Mouse (Mus musculus): ENCODE data around the gene AI182371. TPM values are rescaled to one million over a fixed set of nuclear protein-coding genes. Genes with fewer than 3 reads are reported as not detected.

AI182371 gene
- under 1 TPM in 1 of 2 experiments, not detected in 1; 0.46 TPM for total RNA-seq (2021)
- long read RNA-seq, experiment 1, result 0 reads
- long read RNA-seq, experiment 2, result 0 reads

DNA sequence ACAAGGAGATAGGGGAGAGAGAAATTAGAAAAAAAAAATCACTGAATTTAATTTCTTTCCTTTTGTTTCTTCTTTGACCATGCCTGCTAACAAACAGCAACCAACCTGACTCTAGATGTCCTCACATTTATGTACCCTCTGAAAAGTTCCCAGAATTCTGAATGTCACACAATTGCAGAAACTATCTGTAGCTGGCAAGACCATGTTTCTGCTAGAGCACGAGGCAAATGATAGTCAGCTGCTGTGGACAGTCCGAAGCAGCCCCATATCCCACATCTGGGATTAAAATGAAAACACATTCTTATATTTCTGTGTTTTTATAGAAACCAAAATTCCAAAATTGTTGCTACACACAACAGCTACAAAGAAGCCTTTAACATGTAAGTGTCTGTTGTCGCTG, at the start of gene AI182371:
TSS of gene AI182371 (minus strand) at position 101 of the 400 bp plus-strand sequence.
- DNase-seq (ENCODE audit: low spot score in 2 of 2), result no peak

DNA sequence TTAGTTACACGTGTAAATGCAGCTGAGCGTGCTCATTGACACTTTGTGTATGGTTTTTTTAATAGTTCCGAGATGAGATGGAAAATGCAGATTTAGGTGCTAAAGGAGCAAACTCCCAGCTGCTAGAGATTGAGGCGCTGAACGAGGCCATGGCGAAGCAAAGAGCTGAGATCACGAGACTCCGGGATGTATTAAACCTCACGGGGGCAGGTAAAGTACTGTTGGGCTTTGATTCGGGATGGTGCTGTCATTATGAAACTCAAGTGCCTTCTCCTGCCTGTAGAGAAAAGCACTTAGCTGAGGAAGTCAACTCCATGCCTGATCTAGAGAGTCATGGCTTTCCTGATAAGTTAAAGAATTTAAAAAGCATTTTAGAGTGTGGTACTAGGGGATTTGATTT, 47.5 kb upstream of the AI182371 start:
- DNase-seq (ENCODE audit: low spot score in 2 of 2), result no peak

DNA sequence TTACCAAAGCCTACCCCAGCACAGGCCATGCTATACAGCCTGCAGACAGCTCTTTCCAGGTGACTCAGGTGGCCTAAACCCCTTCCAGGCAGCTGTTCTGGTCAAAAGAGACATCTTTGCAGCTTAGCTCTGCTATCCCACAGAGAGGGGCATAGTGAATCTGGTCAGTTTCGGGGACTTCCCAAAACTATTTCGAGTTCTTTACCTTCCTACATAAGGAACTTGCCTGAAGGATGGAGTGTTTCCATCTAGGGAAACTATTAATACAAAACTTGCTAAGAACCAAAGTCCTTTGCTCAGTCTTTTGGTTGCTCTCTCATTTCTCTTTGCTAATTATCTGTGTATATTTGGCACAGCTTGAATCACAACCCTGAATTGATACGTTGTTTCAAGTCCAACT, 40.3 kb upstream of the AI182371 start:
- DNase-seq (ENCODE audit: low spot score in 2 of 2), result no peak

DNA sequence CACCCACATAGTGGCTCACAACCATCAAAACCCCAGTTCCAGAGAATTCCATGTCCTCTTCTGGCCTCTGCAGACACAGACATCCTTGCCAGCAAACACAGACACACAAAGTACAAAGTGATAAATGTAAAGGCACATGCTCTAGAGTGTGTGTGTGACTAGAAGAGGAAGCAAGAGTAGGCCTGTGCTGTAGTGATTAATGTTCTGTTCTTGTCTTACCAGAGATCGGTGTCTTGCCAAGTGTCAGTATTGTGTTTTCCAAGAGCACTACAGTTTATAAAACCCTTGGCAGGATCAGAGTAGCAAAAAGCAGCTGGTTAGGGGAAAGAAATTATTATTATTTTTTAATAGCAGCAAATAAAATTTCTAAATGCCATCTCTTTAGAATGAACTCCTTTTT, 37.2 kb upstream of the AI182371 start:
- DNase-seq (ENCODE audit: low spot score in 2 of 2), result no peak

DNA sequence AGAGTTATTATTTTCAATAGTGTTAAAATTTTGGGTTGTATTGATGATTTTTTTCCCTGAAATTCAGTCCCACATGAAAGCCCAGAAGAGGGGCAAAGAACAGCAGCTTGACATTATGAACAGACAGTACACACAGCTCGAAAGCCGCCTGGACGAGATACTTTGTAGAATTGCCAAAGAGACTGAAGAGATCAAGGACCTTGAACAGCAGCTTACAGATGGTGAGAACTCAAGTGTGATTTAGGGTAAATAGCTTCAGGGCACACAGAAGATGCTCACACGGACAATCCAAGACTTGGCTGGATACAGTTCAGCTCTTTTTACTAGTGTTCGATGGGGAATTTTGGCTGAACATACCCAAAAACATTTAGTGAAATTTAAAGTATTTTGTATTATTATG, 32.5 kb upstream of the AI182371 start:
- DNase-seq (ENCODE audit: low spot score in 2 of 2), result no peak

DNA sequence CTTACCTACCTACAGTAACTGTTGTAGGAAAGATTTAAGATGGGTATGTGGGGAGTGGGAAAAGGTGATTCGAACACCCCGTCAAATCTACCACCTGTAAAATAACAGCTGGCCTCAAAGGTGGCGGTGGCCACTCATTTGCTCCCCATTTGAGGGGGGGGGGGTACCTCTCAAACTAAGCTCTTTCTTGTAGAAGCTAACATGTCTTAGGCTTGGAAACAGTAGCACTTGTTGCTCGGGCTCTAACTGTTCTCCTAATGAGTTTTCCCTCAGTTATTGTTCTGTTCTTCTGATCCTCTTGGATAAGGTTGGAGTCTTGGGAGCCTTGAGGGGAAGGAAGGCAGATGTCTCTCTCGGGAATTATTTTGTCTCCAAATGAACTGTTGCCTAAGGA, 31.3 kb upstream of the AI182371 start:
- DNase-seq (ENCODE audit: low spot score in 2 of 2), result no peak

DNA sequence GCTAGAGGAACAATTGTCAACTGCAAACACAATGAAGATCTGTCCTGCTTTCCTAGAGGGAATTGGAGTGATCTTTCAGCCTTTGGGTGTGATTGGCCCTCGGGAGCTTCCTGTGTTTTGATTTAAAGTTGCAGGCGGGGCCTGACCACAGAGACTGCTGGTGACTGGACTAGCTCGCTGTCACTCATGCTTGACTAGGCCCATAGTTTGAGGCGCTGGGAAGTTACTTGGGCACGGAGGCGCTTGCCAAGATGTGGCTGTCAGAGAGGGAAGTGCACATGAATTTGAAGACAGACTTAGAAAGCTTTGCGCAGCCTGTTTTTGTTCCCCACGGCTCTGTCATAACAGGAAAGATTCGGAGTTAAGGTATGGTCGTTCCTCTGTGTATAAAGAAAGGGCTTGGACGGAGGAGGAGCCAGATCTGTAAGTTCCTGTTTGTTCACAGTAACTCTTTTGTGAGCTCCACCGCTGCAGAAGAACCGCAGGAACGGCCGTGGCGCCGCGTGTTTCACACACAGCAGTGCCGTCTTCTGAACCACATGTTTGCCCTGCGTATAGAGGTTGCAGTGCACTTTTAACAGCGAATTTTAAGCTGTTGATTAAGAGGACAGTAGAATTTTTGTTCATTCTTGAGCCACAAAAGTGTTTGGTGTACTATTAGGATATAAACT, 30.8 kb upstream of the AI182371 start:
- peak; percentile 89 to 93 for DNase-seq (ENCODE audit: low spot score in 2 of 2)

DNA sequence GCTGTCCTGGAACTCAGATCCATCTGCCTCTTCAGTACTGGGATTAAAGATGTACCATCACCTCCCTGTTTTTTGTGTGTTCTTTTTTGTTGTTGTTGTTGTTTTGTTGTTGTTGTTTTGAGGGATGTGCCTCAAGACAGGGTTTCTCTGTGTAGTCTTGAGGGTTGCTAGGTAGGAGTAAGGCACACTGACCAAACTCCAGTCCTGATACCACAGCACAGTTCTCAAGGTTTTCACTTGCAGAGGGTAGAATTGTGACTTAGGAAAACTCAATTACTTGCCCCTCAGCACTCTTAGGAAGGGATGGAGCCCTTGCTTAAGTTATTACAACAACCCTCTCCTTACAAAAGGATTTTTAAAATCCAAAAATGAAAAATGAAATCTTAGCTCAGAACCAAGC, 30.1 kb upstream of the AI182371 start:
- no peak for DNase-seq (ENCODE audit: low spot score in 2 of 2)

DNA sequence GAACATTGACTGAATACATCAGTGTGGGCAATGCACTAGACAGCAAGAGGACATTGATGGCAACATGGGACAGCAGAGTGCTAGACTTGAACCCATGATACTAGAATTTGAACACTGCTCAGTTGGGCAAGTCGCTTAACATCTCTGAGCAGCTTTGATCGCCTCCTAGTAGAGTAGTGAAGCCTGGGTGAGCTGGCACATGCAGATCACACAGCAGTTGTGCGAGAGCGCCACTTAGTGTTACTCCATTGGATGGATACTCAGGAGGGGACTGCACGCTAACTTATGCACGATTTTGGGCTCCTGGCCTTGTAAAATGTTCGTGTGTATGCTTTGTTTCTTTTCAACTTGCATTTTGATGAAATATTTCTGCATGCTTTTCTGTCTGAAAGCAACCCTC, 23.4 kb upstream of the AI182371 start:
- no peak for DNase-seq (ENCODE audit: low spot score in 2 of 2)

DNA sequence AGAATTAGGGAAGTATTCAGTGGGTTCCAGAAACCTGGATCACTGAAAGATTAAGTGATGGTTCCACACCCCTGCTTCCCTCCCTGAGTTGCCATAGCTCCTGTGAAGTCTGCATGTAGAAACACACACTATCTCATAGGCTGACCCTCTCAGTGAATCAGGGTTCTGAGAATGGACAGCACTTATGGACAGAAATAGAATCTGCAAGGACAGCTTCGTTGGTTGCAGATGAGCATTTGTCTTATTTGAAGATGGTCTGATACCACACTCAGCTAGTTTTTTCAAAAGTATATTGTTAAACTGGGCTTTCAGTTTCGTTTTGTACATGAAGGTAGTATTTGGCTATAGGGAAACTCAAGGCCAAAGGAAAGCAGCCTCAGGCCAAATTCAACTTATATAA, 9.2 kb upstream of the AI182371 start:
- DNase-seq (ENCODE audit: low spot score in 2 of 2), result no peak

DNA sequence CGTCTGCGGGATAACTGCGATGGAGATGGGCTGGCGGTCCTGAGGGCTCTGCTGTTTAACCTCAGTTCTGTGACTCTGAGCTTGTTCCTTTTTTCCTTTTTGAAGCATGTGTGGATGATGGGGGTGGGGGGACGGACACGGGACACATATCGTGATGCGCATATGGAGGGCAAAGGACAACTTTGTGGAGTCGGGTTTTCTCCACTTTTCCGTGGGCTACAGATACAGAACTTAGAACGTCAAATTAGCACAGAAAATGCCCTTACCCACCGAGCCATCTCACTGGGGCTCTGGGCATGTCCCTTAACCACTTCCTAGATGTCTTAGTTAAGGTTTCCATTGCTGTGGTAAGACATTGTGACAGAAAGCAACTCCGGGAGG, 8.6 kb upstream of the AI182371 start:
- no peak for DNase-seq (ENCODE audit: low spot score in 2 of 2)

DNA sequence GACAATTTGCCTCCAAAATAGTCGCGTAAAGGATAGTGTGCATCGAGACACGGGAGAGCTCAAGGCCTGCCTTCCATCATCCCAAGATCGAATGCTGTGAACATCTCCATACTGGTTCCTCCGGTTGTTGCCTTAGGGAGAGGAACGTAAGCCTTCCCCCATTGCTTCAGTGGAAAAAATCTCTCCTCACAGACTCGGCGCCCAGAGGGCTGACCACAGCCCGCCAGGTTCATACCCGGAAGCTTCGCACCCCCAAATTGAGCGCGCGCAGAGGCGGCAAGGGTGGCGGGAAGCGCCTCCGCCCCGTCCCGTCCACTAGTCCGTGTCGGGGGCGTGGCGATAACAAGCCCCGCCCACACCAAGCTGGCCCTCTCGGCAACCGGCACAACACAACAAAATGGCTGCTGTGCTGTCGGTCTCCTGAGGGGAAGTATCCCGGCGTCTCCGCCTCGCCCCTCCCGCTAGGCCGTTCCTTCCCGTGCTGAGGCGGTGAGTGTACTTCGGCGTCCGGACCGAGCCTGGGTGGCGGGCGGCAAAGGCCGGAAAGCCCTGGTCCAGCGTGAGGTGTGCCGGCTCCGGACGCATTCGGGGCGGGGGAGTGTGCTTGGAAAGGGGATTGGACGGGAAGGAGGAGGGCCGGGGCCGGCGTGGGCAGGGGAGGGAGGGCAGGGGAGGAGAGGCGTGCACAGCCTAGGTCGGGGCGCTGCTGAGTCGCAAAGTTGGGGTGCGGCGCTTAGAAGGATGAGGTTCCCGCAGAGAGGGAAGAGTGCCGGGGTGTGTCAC, 8.0 kb upstream of the AI182371 start, which contains the start of gene Cntrl:
TSS of gene Cntrl (plus strand) at position 352 of the 783 bp plus-strand sequence.
- peak; percentile 94 to 96 for DNase-seq (ENCODE audit: low spot score in 2 of 2)

DNA sequence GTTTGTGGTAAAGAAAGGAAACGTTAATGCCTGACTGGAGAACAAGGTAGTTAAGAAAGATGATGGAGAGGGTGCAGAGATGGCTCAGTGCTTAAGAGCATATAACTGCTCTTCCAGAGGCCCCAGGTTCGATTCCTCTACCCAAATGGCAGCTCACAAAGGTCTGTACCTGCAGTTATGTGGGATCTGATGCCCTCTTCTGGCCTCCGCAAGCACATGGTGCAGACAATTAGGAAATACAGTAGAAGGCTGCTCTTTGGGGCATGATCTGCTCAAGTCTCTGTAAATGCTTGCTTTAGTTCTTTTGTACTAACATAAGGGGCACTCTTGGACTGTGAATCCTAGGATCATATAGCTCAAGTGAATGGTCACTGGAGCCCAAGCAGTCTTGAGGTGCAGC, 7.4 kb upstream of the AI182371 start:
- peak in 1 of 2 experiments; percentile 12 for DNase-seq (ENCODE audit: low spot score in 2 of 2)

DNA sequence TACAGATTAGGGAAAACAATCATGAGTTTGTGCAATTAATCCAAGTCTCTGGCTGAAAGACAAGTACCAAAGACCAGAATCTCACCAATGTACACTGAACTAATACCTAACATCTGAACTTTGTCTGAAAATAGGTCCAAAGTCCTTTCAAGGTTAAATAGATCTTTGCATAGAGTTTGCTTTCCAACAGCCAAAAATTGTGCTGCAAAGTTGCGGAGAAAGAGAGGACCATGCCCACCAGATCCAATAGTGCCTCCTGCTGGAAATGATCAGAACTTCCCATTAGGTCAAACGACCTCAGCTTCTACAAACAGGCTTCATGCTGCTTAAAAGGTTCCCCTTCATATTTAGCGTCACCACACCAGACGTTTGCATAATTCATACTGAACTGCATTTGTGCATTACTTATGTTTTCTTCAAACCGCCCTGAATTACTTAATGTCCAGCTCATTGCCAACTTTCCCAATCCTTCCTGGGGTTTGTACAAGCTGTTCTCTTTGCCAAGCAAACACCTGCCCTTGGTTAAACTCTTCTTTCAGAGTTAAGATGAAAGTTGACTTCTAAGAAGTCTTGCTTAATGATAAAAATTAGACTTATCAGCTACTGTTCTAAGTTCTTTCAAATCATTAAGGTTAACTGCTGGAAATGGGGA, 6.8 kb upstream of the AI182371 start:
- DNase-seq (ENCODE audit: low spot score in 2 of 2), result no peak

DNA sequence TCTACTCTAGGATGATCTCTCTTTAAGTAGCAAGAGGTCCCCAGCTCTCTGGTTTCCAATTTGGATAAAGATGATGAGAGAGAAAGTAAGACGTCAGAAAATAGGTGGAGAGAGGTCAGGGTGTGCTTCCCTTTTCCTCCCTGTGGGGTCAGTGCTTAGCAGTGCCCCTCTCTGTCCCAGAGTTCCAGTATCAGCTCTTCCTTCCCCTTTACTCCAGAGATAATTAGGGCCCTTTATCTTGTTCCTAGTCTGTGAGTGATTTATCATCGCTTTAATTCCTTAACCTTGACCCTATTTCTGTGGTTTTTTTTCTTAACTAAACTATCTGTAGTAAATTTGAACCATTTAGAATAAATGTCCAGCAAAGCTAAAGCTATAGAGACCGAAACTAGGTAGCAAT, 3.5 kb upstream of the AI182371 start:
- DNase-seq (ENCODE audit: low spot score in 2 of 2), result no peak

DNA sequence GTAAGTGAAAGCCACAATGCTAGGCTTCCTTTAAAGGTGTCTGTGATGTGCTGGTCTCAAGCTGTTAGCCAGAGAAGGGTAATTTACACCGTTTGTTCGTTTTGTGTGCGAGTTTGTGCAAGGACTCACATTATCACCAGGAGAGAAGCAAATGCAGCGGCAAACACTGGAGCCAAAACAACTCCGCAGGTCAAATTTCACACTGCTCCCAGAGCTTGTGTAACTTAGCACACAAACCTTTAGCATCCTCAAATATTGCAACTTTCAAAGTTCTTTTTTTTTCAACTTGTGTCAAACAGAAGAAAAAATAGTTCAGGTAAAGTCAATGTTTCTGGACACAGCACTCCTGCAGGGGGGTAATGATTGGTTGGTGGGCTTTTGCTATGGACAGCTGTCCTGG, 2.2 kb upstream of the AI182371 start:
- no peak for DNase-seq (ENCODE audit: low spot score in 2 of 2)

DNA sequence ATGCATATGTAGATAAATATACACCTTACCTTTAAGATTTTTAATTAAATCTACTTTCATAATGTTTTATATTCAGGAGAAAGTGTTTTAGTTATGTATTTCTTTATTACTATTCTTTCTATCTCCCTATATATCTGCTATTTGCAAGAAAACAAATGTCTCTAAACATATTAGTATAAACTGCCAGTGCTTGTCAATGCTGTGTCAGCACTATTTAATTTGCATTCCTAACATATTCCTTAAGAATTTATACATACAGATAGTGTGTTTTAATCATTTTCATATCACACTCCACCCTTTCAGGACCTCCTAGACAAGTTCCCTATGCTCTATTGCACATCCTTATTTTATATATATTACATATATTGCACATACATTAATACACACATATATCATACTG, 1.4 kb upstream of the AI182371 start:
- DNase-seq (ENCODE audit: low spot score in 2 of 2), result no peak

DNA sequence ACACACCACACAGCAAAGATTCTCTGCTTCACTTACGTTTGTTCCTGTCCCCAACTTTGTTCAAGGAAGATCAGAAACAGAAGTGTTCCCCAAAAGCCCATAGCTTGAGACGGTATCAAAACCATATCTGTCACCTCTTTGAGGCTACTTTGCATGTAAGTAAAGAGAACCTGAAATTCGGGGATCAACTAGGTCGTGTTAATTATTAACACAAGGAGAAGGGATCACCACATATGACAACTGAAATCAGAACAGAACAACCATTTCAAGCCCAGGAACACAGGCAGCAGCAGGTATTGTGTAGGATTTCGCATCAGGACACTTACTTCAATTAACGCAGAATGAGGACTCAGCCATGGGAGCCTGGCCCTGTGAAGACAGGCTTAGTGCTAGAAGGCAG, 814 bp downstream of the AI182371 start:
- no peak for DNase-seq (ENCODE audit: low spot score in 2 of 2)

DNA sequence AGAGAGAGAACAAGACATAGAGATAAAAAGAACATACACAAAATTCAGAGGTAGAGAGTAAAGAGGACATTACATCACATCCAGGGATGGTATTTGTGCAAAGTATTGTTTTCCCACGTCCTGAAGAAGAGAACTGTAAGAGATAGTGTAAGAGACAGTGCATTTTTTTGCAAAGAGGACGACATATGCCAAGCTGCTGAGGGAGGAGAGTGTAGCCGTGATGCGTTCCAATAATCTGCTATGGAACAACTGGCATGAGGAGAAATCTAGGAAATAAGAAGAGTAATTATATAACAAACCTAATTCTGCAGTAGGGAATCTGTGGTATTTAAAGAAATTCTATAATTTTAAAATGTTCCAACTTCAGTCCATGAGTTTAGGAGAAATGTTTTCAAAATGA, 13.9 kb downstream of the AI182371 start:
- no peak for DNase-seq (ENCODE audit: low spot score in 2 of 2)

DNA sequence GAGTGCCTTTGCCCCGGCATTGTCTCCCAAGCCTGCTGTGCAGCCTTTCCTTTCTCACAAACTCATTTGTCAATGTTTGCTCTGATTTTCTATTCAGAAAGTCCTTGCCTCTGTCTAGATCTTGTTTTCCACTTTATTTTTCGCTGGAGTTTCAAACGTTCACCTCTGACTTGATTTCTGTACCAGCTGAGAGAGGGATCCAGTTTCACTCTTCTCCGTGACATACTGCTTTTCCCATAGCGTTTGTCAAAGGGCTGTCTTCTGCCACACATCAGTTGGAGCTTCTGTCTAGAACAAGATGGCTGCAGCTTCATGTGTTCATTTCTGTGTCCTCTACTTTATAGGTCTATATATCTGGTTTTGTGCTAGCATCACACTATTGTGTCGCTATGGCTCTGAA, 22.2 kb downstream of the AI182371 start:
- no peak for DNase-seq (ENCODE audit: low spot score in 2 of 2)

DNA sequence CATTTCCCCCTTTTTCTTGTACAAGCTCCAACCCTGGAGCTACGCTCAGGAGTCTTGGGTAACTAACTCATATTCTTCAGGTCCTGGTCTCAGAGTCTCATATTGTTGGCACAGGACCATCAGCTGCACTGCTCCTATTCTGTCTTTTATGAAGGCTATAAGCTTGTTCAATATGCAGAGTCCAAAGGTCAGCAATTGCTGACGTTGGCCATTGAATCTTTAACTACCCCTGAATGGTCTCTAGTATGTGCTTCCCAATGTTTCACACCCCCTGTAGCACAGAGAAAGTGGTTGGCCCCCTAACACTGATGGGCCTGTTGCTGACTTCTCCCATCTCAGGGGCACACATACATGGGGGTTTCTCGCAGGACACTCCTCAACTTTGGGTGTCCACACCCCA, 27.0 kb downstream of the AI182371 start:
- no peak for DNase-seq (ENCODE audit: low spot score in 2 of 2)

DNA sequence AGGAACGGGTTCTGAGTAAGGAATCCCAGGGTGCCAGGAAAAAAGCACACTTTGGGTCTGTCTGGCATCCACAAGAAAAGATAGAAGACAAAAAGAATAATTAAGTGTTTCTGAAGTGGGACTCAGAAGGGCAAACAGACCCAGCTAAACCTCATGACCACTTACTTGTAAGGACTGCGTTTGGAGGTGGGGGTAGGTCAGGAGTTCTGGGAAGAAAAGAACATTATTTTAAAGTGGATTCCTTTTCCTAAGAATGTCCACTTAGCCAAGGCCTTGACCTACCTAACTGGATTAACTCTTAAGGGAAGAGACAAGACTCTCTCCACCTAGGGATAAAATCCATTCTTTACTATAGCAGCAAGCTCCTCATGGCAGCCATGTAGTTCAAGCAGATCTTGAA, 28.8 kb downstream of the AI182371 start:
- DNase-seq (ENCODE audit: low spot score in 2 of 2), result no peak

Data from adrenal gland, adult 18-20 months (tissue).